Mouse (Mus musculus): ENCODE measurements around the gene Plppr2.

GRCm38 (mm10) chr9:21937711-21938175 is 910 bp downstream of the Plppr2 start:
- TF ChIP-seq FLI1 (IDR thresholded peaks at IDR 0.05; ENCODE audit: low read length) (no peak), GATA1 (IDR thresholded peaks at IDR 0.05; ENCODE audit: borderline replicate concordance, low read length) (no peak)

Data from megakaryocyte, embryonic 14.5 days (primary cell).